Mouse (Mus musculus): ENCODE results near the gene Wapl. TPM values are rescaled to one million over a fixed set of nuclear protein-coding genes. Genes with fewer than 3 reads are reported as not detected.

Gene Wapl
- total and polyA plus RNA-seq, 3 experiments, result 80.4 to 221 (median 100) TPM

DNA sequence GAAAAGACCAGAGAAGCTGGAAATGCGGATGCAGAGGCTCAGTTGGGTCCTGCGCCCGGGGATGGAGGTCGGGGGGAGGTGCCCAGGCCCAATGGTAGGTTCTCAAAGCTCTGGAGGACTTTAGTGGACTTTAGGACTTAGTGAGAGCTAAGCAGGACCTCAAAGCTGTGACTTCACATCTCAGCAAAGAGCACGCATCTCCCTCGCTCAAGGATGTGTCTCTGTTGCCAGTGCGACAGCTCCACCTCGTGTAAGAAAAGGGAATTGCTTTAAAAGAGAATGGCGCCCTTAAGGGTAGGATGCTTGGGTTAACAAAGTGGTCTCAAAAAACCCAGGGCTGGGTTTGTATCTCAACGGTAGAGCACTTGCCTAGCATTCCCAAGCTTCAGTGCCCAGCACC lies 104.1 kb downstream of the Wapl start:
- H3K27ac ChIP-seq (ENCODE audit: control insufficient read depth, low read depth, low read length), result no peak overlapping the region
- H3K4me3 ChIP-seq (ENCODE audit: control insufficient read depth in 1 of 2, insufficient read depth in 1 of 2, low read depth in 2 of 2, low read length in 2 of 2), result no peak overlapping the region
- no peaks in the 10 kb centered on the region for H3K79me2 ChIP-seq (ENCODE audit: control insufficient read depth, insufficient read depth, low read length, poor library complexity)
- H3K4me1 ChIP-seq (ENCODE audit: control insufficient read depth in 1 of 2, insufficient read depth in 2 of 2, low read length in 2 of 2), result peaks cover 0 to 3% of the 10 kb centered on the region in 2 experiments; a peak in 1 of 4 replicates
- TF ChIP-seq MYC (IDR thresholded peaks at IDR 0.05; ENCODE audit: low read depth, low read length) (no peak), NELFE (IDR thresholded peaks at IDR 0.05; ENCODE audit: low read depth, low read length) (no peak), CHD1 (IDR thresholded peaks at IDR 0.05; ENCODE audit: low read depth, low read length) (no peak), CTCF (IDR thresholded peaks at IDR 0.05 in 2 of 3, conservative IDR thresholded peaks at IDR 0.05 in 1 of 3; ENCODE audit: control insufficient read depth in 1 of 3, insufficient read depth in 1 of 3, low read depth in 2 of 3, low read length in 3 of 3, poor library complexity in 1 of 3, severe bottlenecking in 1 of 3) (peak; percentile 62 to 67 (median 64)), UBTF (IDR thresholded peaks at IDR 0.05; ENCODE audit: borderline replicate concordance, insufficient read depth, low read depth, low read length) (no peak), USF2 (IDR thresholded peaks at IDR 0.05; ENCODE audit: borderline replicate concordance in 1 of 2, insufficient read depth in 1 of 2, low read depth in 1 of 2, low read length in 2 of 2) (no peak), GATA1 (IDR thresholded peaks at IDR 0.05; ENCODE audit: low read depth, low read length) (no peak), ETS1 (IDR thresholded peaks at IDR 0.05; ENCODE audit: low read depth, low read length) (no peak), SMC3 (IDR thresholded peaks at IDR 0.05; ENCODE audit: low read depth, low read length) (peak; percentile 83), RAD21 (IDR thresholded peaks at IDR 0.05; ENCODE audit: low read depth, low read length) (peak; percentile 73), MAX (IDR thresholded peaks at IDR 0.05; ENCODE audit: low read length) (peak; percentile 61), RCOR1 (IDR thresholded peaks at IDR 0.05; ENCODE audit: low read depth, low read length) (no peak), MYB (IDR thresholded peaks at IDR 0.05; ENCODE audit: low read depth, low read length) (no peak), ZC3H11A (IDR thresholded peaks at IDR 0.05; ENCODE audit: low read depth, low read length) (peak; percentile 85)
- no peaks in the 10 kb centered on the region for H3K36me3 ChIP-seq (ENCODE audit: control insufficient read depth in 1 of 2, insufficient read depth in 2 of 2, low read length in 2 of 2)
- no peaks in the 10 kb centered on the region for H3K9me3 ChIP-seq (replicated peaks; ENCODE audit: insufficient read depth, low read length)
- H3K27me3 ChIP-seq (ENCODE audit: control insufficient read depth in 1 of 2, insufficient read depth in 2 of 2, low read length in 2 of 2), result no peaks in the 10 kb centered on the region
- DNase-seq (ENCODE audit: low read depth, low spot score), result peak; percentile 79
- H3K9ac ChIP-seq (ENCODE audit: control insufficient read depth, low read depth, low read length, poor library complexity, severe bottlenecking), result no peak overlapping the region

DNA sequence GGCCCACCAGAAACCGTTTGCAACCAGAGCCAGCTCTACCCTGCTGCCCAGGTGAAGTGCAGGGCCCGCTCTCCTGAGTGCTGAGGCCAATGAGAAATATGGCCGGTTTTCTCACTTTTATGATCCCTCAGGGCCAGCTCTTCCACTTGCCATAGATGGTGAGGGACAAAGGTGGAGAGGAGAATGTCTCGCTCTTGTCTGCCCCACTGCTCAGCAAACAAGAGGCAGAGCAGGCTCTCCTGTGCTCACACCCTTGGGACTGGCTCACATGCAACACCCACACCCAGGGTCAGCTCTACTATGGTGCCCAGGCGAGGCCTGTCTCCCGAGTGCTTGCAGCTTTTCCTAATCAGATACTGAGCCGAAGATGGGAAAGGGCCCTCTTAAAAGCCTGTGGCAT lies 105.0 kb downstream of the Wapl start:
- Histone ChIP-seq H3K4me1 (ENCODE audit: control insufficient read depth in 1 of 2, insufficient read depth in 2 of 2, low read length in 2 of 2) (peaks cover 0 to 3% of the 10 kb centered on the region in 2 experiments; a peak in 1 of 4 replicates), H3K36me3 (ENCODE audit: control insufficient read depth in 1 of 2, insufficient read depth in 2 of 2, low read length in 2 of 2) (no peaks in the 10 kb centered on the region)
- TF ChIP-seq TBP (IDR thresholded peaks at IDR 0.05; ENCODE audit: low read depth, low read length), result no peak
- TF ChIP-seq MAFK (IDR thresholded peaks at IDR 0.05; ENCODE audit: borderline replicate concordance, low read depth, low read length), result no peak
- TF ChIP-seq MYB (IDR thresholded peaks at IDR 0.05; ENCODE audit: low read depth, low read length), result no peak
- TF ChIP-seq TAL1 (IDR thresholded peaks at IDR 0.05; ENCODE audit: low read length), result no peak
- TF ChIP-seq POLR2A (IDR thresholded peaks at IDR 0.05; ENCODE audit: control insufficient read depth in 1 of 2, insufficient read depth in 1 of 2, low read depth in 1 of 2, low read length in 2 of 2, poor library complexity in 1 of 2), result no peak
- TF ChIP-seq CHD2 (IDR thresholded peaks at IDR 0.05; ENCODE audit: low read length), result no peak
- TF ChIP-seq MAX (IDR thresholded peaks at IDR 0.05; ENCODE audit: low read length), result no peak
- TF ChIP-seq USF1 (IDR thresholded peaks at IDR 0.05; ENCODE audit: low read depth, low read length), result no peak
- TF ChIP-seq JUND (IDR thresholded peaks at IDR 0.05; ENCODE audit: low read depth, low read length), result no peak
- TF ChIP-seq ZC3H11A (IDR thresholded peaks at IDR 0.05; ENCODE audit: low read depth, low read length), result no peak
- no peak for TF ChIP-seq NRF1 (IDR thresholded peaks at IDR 0.05; ENCODE audit: insufficient read depth, low read depth, low read length, poor library complexity, severe bottlenecking)
- TF ChIP-seq UBTF (IDR thresholded peaks at IDR 0.05; ENCODE audit: borderline replicate concordance, insufficient read depth, low read depth, low read length), result no peak
- no peak for TF ChIP-seq ELF1 (IDR thresholded peaks at IDR 0.05; ENCODE audit: low read depth, low read length)

More for the DNA sequence above, 105.0 kb downstream of the Wapl start:
- Histone ChIP-seq H3K4me3 (ENCODE audit: control insufficient read depth in 1 of 2, insufficient read depth in 1 of 2, low read depth in 2 of 2, low read length in 2 of 2) (no peak overlapping the region), H3K9me3 (replicated peaks; ENCODE audit: insufficient read depth, low read length) (no peaks in the 10 kb centered on the region), H3K27ac (ENCODE audit: control insufficient read depth, low read depth, low read length) (no peak overlapping the region), H3K9ac (ENCODE audit: control insufficient read depth, low read depth, low read length, poor library complexity, severe bottlenecking) (no peak overlapping the region), H3K27me3 (ENCODE audit: control insufficient read depth in 1 of 2, insufficient read depth in 2 of 2, low read length in 2 of 2) (no peaks in the 10 kb centered on the region), H3K79me2 (ENCODE audit: control insufficient read depth, insufficient read depth, low read length, poor library complexity) (no peaks in the 10 kb centered on the region)
- DNase-seq (ENCODE audit: low read depth, low spot score), result no peak
